Mouse (Mus musculus): ENCODE measurements at regions not wholly inside any gene's neighbourhood (a gene's known extent, or its start where the extent isn't known, plus 50 kb on each side); places are given as distances from the start of the nearest gene placed in this dataset.

DNA sequence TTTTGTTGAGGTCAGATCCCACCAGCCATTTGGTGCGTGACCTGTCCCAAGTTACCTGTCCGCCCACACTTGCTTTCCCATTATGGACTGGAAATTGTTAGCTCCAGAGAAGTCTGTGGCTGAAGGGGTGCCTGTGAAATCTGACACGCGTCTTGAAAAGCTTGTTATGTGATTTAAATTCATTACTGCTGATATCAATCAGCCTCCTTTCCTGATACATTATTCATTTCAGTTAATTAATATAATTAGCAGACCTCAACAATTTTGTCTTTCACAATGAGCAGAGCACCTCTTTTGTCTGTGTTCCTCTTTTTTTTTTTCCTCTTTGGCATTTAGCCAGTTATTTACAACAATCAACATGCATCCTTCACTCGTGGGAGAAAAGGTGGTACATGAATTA lies 58.6 kb upstream of the Grip1 start:
- no peak for DNase-seq

DNA sequence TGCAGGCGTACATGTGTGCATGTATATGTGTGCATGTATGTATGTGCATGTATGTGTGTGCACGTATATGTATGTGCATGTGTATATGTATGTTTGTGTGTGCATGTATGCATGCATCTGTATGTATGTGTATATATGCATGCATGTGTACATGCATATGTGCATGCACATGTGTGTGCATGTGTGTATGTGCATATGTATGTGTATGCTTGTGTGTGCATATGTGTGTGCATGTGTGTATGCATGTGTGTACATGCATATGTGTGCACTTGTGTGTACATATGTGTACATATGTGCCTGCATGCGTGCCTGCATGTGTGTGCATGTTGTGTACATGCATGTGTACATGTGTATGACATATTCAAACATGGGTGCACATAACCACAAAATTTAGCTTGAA lies 65.7 kb upstream of the Grip1 start:
- no peak for DNase-seq

DNA sequence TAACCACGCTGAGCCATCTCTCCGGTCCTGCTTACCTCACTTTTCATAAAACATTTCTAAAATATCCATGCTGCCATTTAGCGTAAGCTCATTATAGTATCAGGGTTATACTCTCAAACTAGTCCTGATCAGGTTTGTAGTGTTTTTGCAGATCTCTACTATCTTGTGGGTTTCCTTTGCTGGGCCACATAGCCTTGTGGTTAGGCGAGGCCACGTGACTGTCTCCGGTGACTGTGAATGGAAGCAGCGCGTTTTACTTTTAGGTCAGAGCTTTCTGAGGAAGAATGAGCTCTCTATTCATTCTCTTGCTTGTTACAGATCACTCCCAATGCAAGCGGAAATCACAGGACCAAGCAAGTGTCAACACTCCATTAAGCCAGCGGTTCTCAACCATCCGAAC lies 71.4 kb upstream of the Grip1 start:
- peak; percentile 43 for DNase-seq

- DNase-seq: no peak
These were observed 85.1 kb upstream of the Grip1 start for GRCm38 (mm10) chr10:119368566-119368965.

- DNase-seq: peak; percentile 42
These were observed 90.0 kb upstream of the Grip1 start for GRCm38 (mm10) chr10:119363616-119364015.

DNA sequence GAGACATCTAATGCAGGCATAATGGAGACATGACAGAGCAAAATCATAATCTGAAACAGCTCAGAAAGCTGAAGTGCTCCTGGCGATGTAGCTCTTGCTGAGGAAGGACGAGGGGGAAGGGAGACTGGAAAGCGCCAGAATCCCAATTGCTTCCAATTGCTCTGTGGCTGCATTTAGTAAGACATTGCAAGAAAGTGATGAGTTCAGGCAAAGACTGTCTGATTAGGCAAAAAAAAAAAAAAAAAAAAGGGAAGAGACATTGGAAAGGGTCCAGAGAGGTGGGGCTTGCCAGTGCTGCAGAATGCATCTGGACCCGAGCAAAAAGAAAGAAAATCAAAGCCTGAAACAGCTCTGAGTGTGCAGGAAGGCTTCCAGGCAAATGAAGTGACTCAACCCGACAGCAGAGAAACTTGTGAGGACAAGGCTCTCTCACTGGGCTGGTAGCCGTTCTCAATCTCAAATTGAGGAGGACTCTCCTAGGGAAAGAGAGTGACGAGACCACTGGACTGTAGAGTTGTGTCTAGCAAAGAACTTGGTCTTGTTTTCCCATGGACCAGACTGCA lies 94.8 kb upstream of the Grip1 start:
- DNase-seq: no peak

DNA sequence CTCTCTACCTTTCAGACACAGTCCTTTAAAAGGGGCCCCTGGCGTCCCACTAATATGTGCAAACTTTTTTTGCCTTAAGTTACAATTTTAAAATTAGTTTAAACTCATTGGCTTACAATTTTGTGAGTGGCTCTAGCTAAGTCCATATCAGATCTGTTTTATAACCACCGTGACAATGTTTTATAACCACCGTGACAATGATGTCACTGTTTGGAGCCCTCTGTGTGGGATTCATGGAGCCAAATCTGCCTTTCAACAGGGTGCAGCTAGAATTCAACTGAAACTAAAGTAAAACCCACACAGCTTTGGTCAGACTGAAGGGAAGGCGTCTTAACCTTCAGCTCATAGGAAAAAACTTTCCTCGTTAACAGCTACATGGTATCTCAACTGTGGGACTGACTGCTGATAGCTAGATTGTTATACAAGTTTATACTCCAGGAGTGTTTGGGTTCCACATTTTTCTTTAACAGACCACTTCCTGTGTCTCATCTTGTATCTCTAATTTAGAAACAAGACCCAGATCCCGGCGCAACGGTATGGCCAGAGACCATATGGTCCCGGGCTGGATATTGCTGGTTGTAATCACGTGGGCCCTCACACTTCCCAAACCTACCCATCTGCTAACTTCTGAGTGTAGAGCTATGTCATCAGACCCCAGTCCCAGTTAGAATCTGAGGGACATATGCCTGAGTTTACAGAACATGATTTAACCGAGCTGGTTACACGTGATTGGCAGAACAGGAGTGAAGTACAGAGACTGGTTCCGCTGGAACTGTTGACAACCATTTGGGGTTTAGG lies 102.7 kb upstream of the Cand1 start:
- DNase-seq: no peak

- no peak for DNase-seq
These were observed 100.5 kb upstream of the Cand1 start for GRCm38 (mm10) chr10:119340323-119340722.

DNA sequence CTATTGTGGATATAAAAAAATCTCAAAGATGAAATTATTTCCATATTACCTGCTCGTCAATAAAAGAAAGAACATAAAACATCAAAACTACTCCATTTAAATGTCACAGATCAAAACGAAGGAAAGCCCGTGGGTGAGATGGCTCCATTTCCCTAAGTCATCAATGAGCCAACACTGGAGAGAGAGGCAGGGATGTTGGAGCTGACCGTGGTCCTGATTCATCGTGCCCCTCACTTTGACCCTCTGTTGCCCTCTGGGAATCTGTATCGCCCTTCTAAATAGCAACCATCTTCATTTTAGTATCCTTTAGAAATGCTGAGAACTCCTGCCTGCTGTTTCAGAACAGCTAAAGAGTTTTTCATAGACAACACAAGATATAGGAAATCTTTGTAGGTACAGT lies 87.1 kb upstream of the Cand1 start:
- no peak for DNase-seq

- DNase-seq: no peak
These were observed 80.1 kb upstream of the Cand1 start for GRCm38 (mm10) chr10:119319953-119320352.

DNA sequence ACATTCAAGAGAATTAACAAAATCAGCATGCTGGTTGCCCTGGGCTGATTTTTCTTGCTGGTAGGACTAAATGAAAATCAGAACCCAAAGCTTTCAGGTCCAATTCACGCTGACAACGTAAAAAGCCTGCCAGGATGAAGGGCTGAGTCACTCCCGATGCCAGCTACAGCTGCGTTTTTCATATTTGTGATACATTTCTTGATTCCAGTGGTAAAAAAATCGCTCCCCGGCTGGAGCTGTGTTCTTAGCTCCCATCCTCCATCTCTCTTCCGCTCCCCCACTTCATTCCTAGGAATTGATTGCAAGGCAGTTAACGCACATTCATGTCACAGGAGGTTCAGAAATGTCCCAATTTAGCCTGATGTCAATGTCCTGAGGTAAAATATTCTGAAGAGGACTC lies 78.6 kb upstream of the Cand1 start:
- no peak for DNase-seq

DNA sequence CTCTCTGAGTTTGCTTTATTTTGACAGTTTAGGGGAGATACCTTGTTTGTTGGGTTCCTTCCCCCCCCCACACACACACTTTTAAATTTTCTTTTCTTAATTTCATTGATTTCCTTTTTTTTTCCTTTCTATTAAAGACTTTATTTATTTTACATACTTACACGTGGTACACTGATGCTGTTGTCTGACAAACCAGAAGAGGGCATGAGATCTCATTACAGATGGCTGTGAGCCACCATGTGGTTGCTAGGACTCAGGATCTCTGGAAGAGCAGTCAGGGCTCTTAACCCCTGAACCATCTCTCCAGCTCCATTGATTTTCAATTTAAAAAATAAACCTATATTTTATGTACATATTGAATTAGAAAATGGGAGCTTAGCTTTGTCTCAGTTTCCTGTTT lies 71.7 kb upstream of the Cand1 start:
- DNase-seq: no peak

- DNase-seq: no peak
These were observed 55.9 kb upstream of the Cand1 start for GRCm38 (mm10) chr10:119295740-119296139.

- DNase-seq: peak; percentile 54
These were observed 54.7 kb upstream of the Cand1 start for GRCm38 (mm10) chr10:119294454-119295149.

DNA sequence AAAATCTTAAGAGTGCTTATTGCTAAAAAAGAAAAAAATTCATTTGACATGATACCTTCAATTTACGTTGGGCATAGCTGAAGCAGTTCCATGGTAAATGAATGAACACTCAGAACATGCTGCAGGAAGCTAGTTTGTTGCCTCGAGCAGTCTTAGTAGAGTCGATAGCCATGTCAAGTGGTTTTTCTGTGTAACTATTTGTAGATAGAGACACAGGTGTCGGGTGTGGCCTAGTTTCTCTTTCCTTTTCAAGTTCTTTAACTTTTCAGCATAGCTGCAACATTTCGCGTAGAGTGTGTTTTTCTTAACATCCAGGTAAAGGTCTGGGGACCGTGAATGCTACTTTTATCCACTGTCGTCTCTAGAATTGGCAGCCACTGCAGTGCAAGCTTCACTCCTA lies 53.5 kb upstream of the Cand1 start:
- DNase-seq: peak; percentile 34

Data from thymus, postnatal 14 days (tissue).